Mouse (Mus musculus) CH12.LX (cell line): ENCODE measurements at regions not wholly inside any gene's neighbourhood (a gene's known extent, or its start where the extent isn't known, plus 50 kb on each side); places are given as distances from the start of the nearest gene placed in this dataset.

Experiments used
- DNase-seq: peaks from one replicate; pipeline ENCODE4 v3.0.0-alpha.2; 2013; ENCODE audit errors: extremely low read depth
- H3K27ac ChIP-seq: 2 replicates; pipeline ENCODE4 v1.5.1; 2012; ENCODE audit warnings: low read depth, mild to moderate bottlenecking, control low read depth, moderate library complexity; ENCODE audit not compliant: insufficient read depth
- H3K27me3 ChIP-seq: replicated peaks from 2 replicates; pipeline ENCODE3; 2012; ENCODE audit warnings: inconsistent platforms
- H3K36me3 ChIP-seq, 2 experiments: replicated peaks in 1 of 2; 2 replicates each; pipeline versions ENCODE3 to v1.6.1; 2012; ENCODE audit warnings: inconsistent platforms in 1 of 2, low read length in 1 of 2, mild to moderate bottlenecking in 1 of 2, mixed read lengths in 1 of 2, moderate library complexity in 1 of 2; ENCODE audit not compliant: control insufficient read depth in 1 of 2, insufficient read depth in 1 of 2
- H3K4me1 ChIP-seq, 2 experiments: 2 replicates each; pipeline ENCODE4 v1.6.1; 2012; ENCODE audit warnings: inconsistent platforms in 1 of 2, moderate library complexity in 1 of 2; ENCODE audit not compliant: insufficient read depth in 2 of 2, control insufficient read depth in 1 of 2
- H3K4me2 ChIP-seq: 2 replicates; pipeline ENCODE4 v1.6.1; 2012; ENCODE audit warnings: low read depth, mild to moderate bottlenecking, control low read depth; ENCODE audit not compliant: poor library complexity, insufficient read depth, severe bottlenecking
- H3K4me3 ChIP-seq, 3 experiments: fragments of 150-350 bp in 1 of 3; sonication (generic) in 1 of 3; replicated peaks in 1 of 3; 2 replicates each; pipeline versions ENCODE3 to v1.5.1; 2011 to 2012; ENCODE audit warnings: low read depth in 2 of 3, low read length in 2 of 3, mild to moderate bottlenecking in 2 of 3, moderate library complexity in 2 of 3, control low read depth in 1 of 3, improper control_type of control experiment in 1 of 3, inconsistent platforms in 1 of 3, mixed read lengths in 1 of 3; ENCODE audit not compliant: poor library complexity in 1 of 3
- H3K79me2 ChIP-seq: replicated peaks from 2 replicates; pipeline ENCODE4 v1.6.1; 2012; ENCODE audit warnings: mild to moderate bottlenecking, moderate library complexity; ENCODE audit not compliant: control insufficient read depth, poor library complexity, insufficient read depth, severe bottlenecking; ENCODE audit errors: extremely low read depth
- H3K9ac ChIP-seq: 2 replicates; pipeline ENCODE4 v1.6.1; 2012; ENCODE audit warnings: low read depth, mild to moderate bottlenecking, control low read depth, moderate library complexity; ENCODE audit not compliant: insufficient read depth
- H3K9me3 ChIP-seq: replicated peaks from 2 replicates; pipeline ENCODE3; 2012; ENCODE audit warnings: low read length, inconsistent platforms, mixed read lengths
- CHD1 ChIP-seq: IDR thresholded peaks from 2 replicates; pipeline ENCODE4 v1.6.1; 2012; ENCODE audit warnings: low read depth, low read length, improper control_type of control experiment, inconsistent platforms
- ELF1 ChIP-seq: IDR thresholded peaks from 2 replicates; pipeline ENCODE4 v1.6.1; 2014; ENCODE audit warnings: low read depth, mild to moderate bottlenecking, inconsistent platforms, low read length, improper control_type of control experiment
- EP300 ChIP-seq: IDR thresholded peaks from 2 replicates; pipeline ENCODE4 v1.6.1; 2011; ENCODE audit warnings: low read length, improper control_type of control experiment
- JUND ChIP-seq: conservative IDR thresholded peaks from 2 replicates; pipeline ENCODE4 v1.6.1; 2011; ENCODE audit warnings: low read depth, low read length, improper control_type of control experiment
- MYC ChIP-seq: IDR thresholded peaks from 2 replicates; pipeline ENCODE4 v1.6.1; 2011; ENCODE audit warnings: low read depth, mild to moderate bottlenecking, improper control_type of control experiment, low read length
- NELFE ChIP-seq: IDR thresholded peaks from 2 replicates; pipeline ENCODE4 v1.6.1; 2011; ENCODE audit warnings: low read depth, low read length, improper control_type of control experiment
- POLR2A ChIP-seq: IDR thresholded peaks from 2 replicates; pipeline ENCODE4 v1.6.1; 2011; ENCODE audit warnings: low read depth, mild to moderate bottlenecking, improper control_type of control experiment, low read length
- POLR2AphosphoS2 ChIP-seq: IDR thresholded peaks from 2 replicates; pipeline ENCODE4 v1.6.1; 2011; ENCODE audit warnings: low read depth, low read length, improper control_type of control experiment
- RCOR1 ChIP-seq: conservative IDR thresholded peaks from 2 replicates; pipeline ENCODE4 v1.6.1; 2012; ENCODE audit warnings: low read depth, mild to moderate bottlenecking, inconsistent platforms, low read length, improper control_type of control experiment
- SIN3A ChIP-seq: IDR thresholded peaks from 2 replicates; pipeline ENCODE4 v1.6.1; 2012; ENCODE audit warnings: low read length, improper control_type of control experiment, inconsistent platforms
- TCF12 ChIP-seq: IDR thresholded peaks from 2 replicates; pipeline ENCODE4 v1.6.1; 2014; ENCODE audit warnings: low read depth, mild to moderate bottlenecking, inconsistent platforms, low read length, improper control_type of control experiment
- dilution Hi-C: fragments of 300-500 bp; cut with MboI; formaldehyde crosslinking; loops from 2 replicates; pipeline ENCODE4 v1.14.3; 2020; ENCODE audit warnings: low sequenced_read_pairs; ENCODE audit not compliant: extremely low pct_unique_long_range_greater_than_20kb, extremely low pct_ligation_motif_present
- in situ Hi-C: fragments of 300-500 bp; cut with MboI; formaldehyde crosslinking; loops from 3 replicates; pipeline ENCODE4 v1.14.3; 2019; ENCODE audit warnings: low sequenced_read_pairs, low pct_ligation_motif_present, low pct_unique_long_range_greater_than_20kb, mixed read lengths

GRCm38 (mm10) chr1:90275786-90276520, 72.2 kb downstream of the Ackr3 start:
- Histone ChIP-seq H3K27me3 (no peaks in the 10 kb centered on the region), H3K4me1 (0 out of 4 replicates have a peak, but pooled peaks cover 0 to 2% of the 10 kb centered on the region in 2 experiments), H3K36me3 (no peaks in the 10 kb centered on the region), H3K4me2 (no peak overlapping the region), H3K79me2 (no peaks in the 10 kb centered on the region), H3K4me3 (no peak overlapping the region), H3K9me3 (peaks cover 7% of the 10 kb centered on the region), H3K27ac (no peak overlapping the region), H3K9ac (no peak overlapping the region)
- no peak for DNase-seq
- in situ Hi-C loops, result no loop called here
- TF ChIP-seq MYC (no peak), ELF1 (no peak), RCOR1 (no peak), JUND (no peak), TCF12 (no peak), POLR2AphosphoS2 (no peak), POLR2A (no peak), NELFE (no peak), SIN3A (no peak), CHD1 (no peak)
- dilution Hi-C loops, result no loop called here

GRCm38 (mm10) chr1:90277486-90278255, 73.9 kb downstream of the Ackr3 start:
- TF ChIP-seq EP300, result no peak
- H3K9ac ChIP-seq, result no peak overlapping the region
- no peak for DNase-seq
- no peaks in the 10 kb centered on the region for H3K27me3 ChIP-seq
- H3K4me1 ChIP-seq, result 0 out of 4 replicates have a peak, but pooled peaks cover 0 to 2% of the 10 kb centered on the region in 2 experiments
- dilution Hi-C loops (no loop called here), in situ Hi-C loops (no loop called here)
- H3K27ac ChIP-seq, result no peak overlapping the region
- H3K36me3 ChIP-seq, result no peaks in the 10 kb centered on the region
- no peak overlapping the region for H3K4me2 ChIP-seq
- H3K79me2 ChIP-seq, result no peaks in the 10 kb centered on the region
- peaks cover 4% of the 10 kb centered on the region for H3K9me3 ChIP-seq
- no peak overlapping the region for H3K4me3 ChIP-seq
